Mouse (Mus musculus) liver, embryonic 16.5 days (tissue): ENCODE results near the gene Rora. TPM values are rescaled to one million over a fixed set of nuclear protein-coding genes. Genes with fewer than 3 reads are reported as not detected.

ENCODE experiments used
- ATAC-seq: fragments of 200-750 bp; cut with Nextera tagmentation; 2 replicates; pipeline ENCODE4 v1.8.0; 2017; ENCODE audit warnings: low read depth, mild to moderate bottlenecking, moderate number of reproducible peaks, moderate library complexity
- H3K27ac ChIP-seq: fragments of 300-500 bp; sonication (generic); 2 replicates; pipeline ENCODE4 v1.5.1; 2014; ENCODE audit warnings: mild to moderate bottlenecking, low read length
- H3K27me3 ChIP-seq: fragments of 300-500 bp; sonication (generic); 2 replicates; pipeline ENCODE4 v1.6.1; 2014; ENCODE audit warnings: low read depth, low read length, mixed read lengths; ENCODE audit not compliant: control insufficient read depth, insufficient read depth
- H3K36me3 ChIP-seq: fragments of 300-500 bp; sonication (generic); 2 replicates; pipeline ENCODE4 v1.6.1; 2014; ENCODE audit warnings: mild to moderate bottlenecking; ENCODE audit not compliant: control insufficient read depth, insufficient read depth
- H3K4me1 ChIP-seq: fragments of 300-500 bp; sonication (generic); 2 replicates; pipeline ENCODE4 v1.6.1; 2014; ENCODE audit warnings: low read depth, low read length, mixed read lengths; ENCODE audit not compliant: control insufficient read depth
- H3K4me2 ChIP-seq: fragments of 300-500 bp; sonication (generic); 2 replicates; pipeline ENCODE4 v1.6.1; 2014; ENCODE audit warnings: low read depth, low read length, mixed read lengths
- H3K4me3 ChIP-seq: fragments of 300-500 bp; sonication (generic); 2 replicates; pipeline ENCODE4 v1.5.1; 2014; ENCODE audit warnings: low read depth, mild to moderate bottlenecking, low read length
- H3K9ac ChIP-seq: fragments of 300-500 bp; sonication (generic); 2 replicates; pipeline ENCODE4 v1.6.1; 2014; ENCODE audit warnings: low read depth, low read length
- H3K9me3 ChIP-seq: fragments of 300-500 bp; sonication (generic); replicated peaks from 2 replicates; pipeline ENCODE4 v1.6.1; 2016; ENCODE audit warnings: low read length; ENCODE audit not compliant: control insufficient read depth
- WGBS: fragments of 180-500 bp; shearing (Covaris S2); extraction: QIAGEN DNeasy Blood & Tissue Kit; methylation state at CpG from one replicate; pipeline ENCODE4 v1.1.7; 2014; ENCODE audit not compliant: insufficient replicate concordance; 5-methylcytosine and 5-hydroxymethylcytosine counted together
- polyA plus RNA-seq: library from polyadenylated mRNA; unstranded; fragments of >200 nt; fragmentation: Nextera tagmentation; extraction: Ambion mirVana; gene quantifications from 2 replicates; pipeline ENCODE4 v1.2.1, GENCODE M21; 2015

The Rora gene
- polyA plus RNA-seq, 1 experiment from 2014 or later, result 10.6 TPM

DNA sequence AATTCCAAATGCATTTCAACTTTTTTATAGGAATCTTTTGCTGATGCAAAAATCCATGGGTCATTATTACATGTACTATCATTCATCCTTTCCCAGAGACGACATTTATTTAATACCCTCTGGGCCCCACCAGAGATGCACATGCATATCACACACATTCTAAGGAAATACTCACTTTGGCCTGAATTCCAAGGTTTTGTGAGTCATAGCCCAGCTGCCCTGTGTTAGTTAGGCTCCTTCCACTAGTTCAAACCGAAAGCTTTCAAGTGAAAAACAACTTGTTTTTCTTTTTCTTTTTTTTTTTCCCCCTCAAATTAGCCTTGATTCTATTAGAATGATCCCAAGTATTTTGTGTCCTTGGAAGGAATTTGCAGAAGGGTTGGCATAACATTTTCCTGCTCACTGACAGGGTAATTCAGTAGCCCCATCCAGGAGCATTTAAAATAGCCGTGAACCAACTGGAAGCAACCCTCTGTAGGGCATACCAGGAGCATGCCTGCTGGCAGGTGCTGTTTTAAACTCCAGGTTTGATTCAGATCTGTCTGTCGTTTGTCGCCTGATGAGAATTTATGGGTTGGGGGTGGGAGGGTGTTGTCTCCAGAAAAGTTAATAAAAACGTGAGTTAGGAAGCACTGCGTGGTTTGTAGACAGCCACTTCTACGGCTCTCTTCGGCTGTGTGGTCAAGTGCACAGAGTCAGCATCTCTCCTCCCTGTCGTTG lies 621.3 kb downstream of the Rora start:
- no peaks in the 10 kb centered on the region for H3K27me3 ChIP-seq
- H3K9me3 ChIP-seq, result no peaks in the 10 kb centered on the region
- H3K4me3 ChIP-seq, result no peak overlapping the region
- H3K9ac ChIP-seq, result no peak overlapping the region
- H3K27ac ChIP-seq, result no peak overlapping the region
- WGBS, result 53% methylated on average over 10 of the region's 10 CpGs
- no peak overlapping the region for H3K4me2 ChIP-seq
- H3K36me3 ChIP-seq, result no peaks in the 10 kb centered on the region
- no peaks in the 10 kb centered on the region for H3K4me1 ChIP-seq
- ATAC-seq, result no peak

DNA sequence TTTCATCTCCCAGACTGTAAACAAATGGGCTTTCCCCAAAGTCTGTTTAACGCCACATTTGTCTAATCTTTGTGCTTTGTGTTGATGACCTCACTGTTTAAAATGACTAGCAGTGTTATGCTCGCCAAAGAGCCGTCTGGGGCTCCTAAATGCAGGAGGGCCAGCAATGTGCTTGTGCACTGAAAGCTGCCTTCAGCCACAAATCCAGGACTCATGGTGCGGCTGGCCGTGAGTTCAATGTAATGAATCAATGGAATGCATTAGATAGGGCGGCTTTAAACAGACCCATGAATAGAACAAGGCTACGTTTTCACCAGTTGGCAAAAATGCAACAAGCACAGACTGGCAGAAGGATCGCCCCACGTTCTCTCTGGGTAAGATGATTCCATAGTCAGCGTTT lies 623.7 kb downstream of the Rora start:
- Histone ChIP-seq H3K27me3 (no peaks in the 10 kb centered on the region), H3K4me2 (no peak overlapping the region), H3K9me3 (no peaks in the 10 kb centered on the region), H3K4me3 (no peak overlapping the region), H3K4me1 (no peaks in the 10 kb centered on the region), H3K36me3 (no peaks in the 10 kb centered on the region), H3K9ac (no peak overlapping the region), H3K27ac (no peak overlapping the region)
- WGBS, result 56% methylated on average over 10 of the region's 10 CpGs
- ATAC-seq, result no peak

DNA sequence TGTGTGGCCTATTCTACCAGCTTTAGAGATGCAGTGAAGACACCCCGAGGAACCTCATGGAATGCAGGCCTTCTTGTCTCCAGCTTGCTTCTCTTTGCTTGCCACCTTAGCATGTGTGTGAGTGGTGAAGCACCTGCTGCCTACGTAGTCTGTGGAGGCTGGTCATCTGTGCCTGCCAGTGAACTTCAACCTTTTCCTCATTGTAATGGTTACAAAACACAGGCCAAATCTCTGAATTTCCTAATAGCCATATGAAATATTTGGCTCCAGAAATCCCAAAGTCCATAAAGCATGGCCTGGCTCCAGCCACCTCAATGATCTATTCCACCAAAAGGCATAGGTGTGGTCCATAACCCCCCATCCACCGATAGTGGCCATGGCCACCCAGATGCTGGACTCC lies 631.4 kb downstream of the Rora start:
- Histone ChIP-seq H3K27me3 (peaks cover 15% of the 10 kb centered on the region), H3K36me3 (no peaks in the 10 kb centered on the region), H3K9me3 (0 out of 2 replicates have a peak, but pooled peaks cover 2% of the 10 kb centered on the region), H3K4me3 (no peak overlapping the region), H3K4me2 (no peak overlapping the region), H3K9ac (no peak overlapping the region), H3K27ac (no peak overlapping the region), H3K4me1 (no peaks in the 10 kb centered on the region)
- ATAC-seq, result no peak
- WGBS, result 53% methylated on average over 3 of the region's 3 CpGs

DNA sequence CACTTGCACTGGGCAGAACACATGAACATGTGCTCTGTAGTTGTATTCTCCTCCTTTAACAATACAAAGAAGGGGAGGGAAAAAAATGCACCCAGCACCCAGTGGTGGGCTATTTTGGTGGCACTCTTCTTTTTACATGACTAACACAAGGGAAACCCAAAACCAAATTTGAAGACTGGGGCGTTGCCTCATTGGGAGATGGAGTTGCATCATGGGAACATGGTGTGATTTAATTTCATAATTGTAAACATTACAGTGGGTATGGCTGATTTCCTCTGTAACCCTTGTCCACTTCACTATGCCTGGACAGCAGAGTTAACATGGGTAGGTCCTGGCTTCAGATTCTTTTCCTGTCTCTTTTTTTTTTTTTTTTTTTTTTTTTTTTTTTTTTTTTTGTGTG lies 634.5 kb downstream of the Rora start:
- 53% methylated on average over 1 of the region's 1 CpGs for WGBS

DNA sequence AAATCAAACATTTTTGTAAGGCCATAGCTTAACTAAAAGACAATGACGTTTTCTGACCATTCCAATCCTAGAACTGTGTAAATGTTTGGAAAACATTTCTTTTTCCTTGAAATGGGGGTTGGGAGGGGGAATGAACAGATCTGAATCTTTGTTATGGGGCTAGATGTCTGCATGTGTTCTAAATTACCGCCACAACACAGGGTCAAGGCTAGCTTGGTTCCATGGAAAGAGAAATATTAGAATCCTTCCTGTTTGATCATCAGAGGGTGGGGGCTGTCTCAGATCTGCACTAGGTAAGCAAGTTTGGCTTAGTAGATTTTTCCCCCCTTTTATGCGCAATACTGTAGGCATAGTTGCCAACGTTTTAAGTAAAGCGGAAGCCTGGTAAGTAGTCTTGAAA lies 635.0 kb downstream of the Rora start:
- no peak overlapping the region for H3K4me2 ChIP-seq
- 41% methylated on average over 5 of the region's 5 CpGs for WGBS
- no peaks in the 10 kb centered on the region for H3K36me3 ChIP-seq
- no peaks in the 10 kb centered on the region for H3K9me3 ChIP-seq
- no peak for ATAC-seq
- no peak overlapping the region for H3K27ac ChIP-seq
- peaks cover 5% of the 10 kb centered on the region; the same call in 1 of the 2 replicates for H3K4me1 ChIP-seq
- no peak overlapping the region for H3K9ac ChIP-seq
- peaks cover 35% of the 10 kb centered on the region for H3K27me3 ChIP-seq
- H3K4me3 ChIP-seq, result no peak overlapping the region

More for the DNA sequence above, 634.5 kb downstream of the Rora start:
- Histone ChIP-seq H3K9ac (no peak overlapping the region), H3K4me2 (no peak overlapping the region), H3K36me3 (no peaks in the 10 kb centered on the region), H3K27me3 (peaks cover 35% of the 10 kb centered on the region), H3K4me3 (no peak overlapping the region), H3K4me1 (peaks cover 3% of the 10 kb centered on the region; the same call in 1 of the 2 replicates), H3K9me3 (no peaks in the 10 kb centered on the region), H3K27ac (no peak overlapping the region)
- no peak for ATAC-seq

DNA sequence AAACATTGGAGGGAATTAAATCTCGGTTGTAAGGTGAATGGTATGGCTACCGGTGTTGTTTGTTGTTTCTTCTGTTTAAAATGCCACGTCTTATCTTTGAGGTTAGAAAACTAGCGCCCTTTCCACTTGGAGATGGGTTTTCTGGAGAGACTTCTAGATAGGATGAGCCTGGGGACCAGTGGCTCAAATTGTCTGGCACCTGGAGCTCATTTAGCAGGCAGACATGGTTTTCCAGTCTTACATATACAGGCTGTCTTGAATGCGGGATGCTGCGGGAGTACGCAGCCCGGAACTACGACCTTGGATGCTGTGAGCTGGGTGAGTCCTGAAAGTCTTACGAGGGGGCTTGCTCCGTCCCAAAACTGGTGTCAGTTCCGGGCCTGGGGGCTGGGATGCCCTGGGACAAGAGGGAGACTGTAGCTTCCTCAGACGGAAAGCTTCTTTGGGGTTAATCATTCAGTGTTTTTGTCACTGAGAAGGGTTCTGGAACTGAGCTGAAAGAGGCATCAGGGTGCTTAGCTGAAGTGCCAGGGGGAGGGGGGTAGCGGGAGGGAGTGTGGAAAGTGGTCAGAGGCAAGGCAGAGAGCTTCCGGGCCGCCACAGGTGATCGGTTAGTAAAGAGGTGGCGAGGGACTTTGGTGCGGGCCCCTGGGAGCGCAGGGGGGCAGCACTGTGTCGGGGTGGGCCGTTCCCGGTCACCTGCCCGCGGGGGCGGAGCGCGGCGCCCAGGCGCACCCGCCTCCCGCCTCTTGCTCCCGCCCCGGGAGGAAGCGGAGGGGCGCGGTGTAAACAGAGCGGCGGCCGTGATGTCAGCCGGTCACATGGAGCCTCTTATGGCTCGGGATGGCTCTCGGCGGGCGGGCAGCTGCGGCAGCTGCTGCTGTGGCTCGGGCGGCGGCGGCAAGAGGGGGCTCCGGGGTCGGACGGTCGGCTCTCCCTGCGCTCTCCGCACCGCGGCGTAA lies 635.8 kb downstream of the Rora start:
- Histone ChIP-seq H3K36me3 (no peaks in the 10 kb centered on the region), H3K27me3 (peaks cover 35% of the 10 kb centered on the region), H3K4me2 (peak overlapping the region; percentile 65), H3K9ac (peak overlapping the region; percentile 58), H3K9me3 (no peaks in the 10 kb centered on the region), H3K4me1 (peaks cover 5% of the 10 kb centered on the region; the same call in 1 of the 2 replicates), H3K27ac (peak overlapping the region; percentile 52), H3K4me3 (peak overlapping the region; percentile 63)
- 1% methylated on average over 56 of the region's 59 CpGs for WGBS
- peak; percentile 89 for ATAC-seq

DNA sequence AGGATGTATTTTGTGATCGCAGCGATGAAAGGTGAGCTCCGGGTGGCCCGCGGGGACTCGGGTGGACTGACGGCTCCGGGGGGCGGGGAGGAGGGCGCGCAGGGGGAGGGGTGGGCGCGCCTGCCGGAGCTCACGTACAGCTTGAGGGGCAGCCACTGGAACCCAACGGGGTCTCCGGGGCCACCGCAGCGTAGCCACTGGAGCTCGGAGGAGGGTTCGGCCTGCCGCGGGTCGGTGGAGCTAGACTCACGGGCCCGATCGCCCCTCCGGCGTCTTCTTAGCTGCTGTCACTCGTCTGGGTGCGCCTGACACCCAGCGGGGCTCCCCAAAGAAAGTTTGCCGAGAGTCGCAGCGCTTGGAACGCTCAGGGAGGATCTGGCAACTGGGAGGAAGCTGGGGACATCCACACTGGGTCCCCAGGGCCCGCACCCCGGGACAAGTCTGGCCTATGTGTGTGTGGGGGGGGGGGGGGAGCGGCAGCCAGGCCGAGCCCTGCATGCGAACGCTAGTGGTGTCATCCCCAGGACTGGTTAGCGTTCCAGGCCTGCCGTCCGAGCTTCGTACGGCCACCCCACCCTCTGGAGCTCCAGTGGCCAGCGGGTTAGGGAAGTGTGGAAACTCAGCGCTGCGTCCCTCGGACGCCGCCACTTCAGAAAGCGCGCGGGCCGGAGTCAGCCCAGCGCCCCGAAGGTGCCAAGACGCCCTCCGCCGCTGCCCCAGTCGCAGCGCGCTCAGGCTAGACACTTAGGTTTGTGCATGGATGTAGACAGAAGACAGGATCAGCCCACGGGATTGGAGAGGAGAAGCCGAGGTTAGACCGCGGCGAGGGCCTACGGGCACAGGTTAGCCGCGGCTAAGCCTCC lies 636.7 kb downstream of the Rora start:
- under 1% methylated on average over 68 of the region's 73 CpGs for WGBS
- ATAC-seq, result peak; percentile 14; the same call in 1 of the 2 replicates
- no peaks in the 10 kb centered on the region for H3K36me3 ChIP-seq
- peaks cover 35% of the 10 kb centered on the region for H3K27me3 ChIP-seq
- peak overlapping the region; percentile 65 for H3K4me2 ChIP-seq
- H3K4me3 ChIP-seq, result peak overlapping the region; percentile 63
- H3K27ac ChIP-seq, result peak overlapping the region; percentile 52
- no peaks in the 10 kb centered on the region for H3K9me3 ChIP-seq
- peak overlapping the region; percentile 58 for H3K9ac ChIP-seq
- H3K4me1 ChIP-seq, result peaks cover 5% of the 10 kb centered on the region

DNA sequence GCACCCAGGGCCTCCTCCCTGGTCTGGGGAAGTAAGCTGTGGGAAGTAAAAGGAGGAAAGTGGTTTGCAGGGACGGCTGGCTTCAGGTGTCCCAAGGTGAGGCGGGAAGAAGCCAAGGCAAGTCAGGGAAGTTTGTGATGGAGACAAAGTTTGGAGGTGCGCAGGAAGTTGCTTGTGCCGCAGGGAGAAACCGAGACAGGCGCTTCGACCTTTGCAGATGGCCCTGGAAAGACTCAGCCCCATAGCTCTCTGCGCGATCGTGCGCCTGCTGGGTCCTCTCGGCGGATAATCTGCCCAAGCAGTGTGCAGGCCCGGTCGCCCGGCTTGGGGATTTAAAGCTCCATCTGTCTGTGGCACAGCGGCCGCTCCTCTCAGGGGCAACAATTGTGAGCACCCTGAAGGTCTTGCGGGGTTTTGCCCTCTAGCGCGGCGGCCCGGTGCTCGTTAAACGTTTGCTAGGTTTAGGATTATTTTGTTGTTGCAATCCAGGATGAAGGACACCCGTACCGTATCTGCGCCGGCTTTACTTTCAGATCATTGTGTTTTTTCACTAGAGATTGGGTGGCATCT lies 637.4 kb downstream of the Rora start:
- ATAC-seq, result peak; percentile 9; the same call in 1 of the 2 replicates
- peaks cover 35% of the 10 kb centered on the region for H3K27me3 ChIP-seq
- WGBS, result 1% methylated on average over 29 of the region's 29 CpGs
- H3K4me1 ChIP-seq, result peaks cover 5% of the 10 kb centered on the region
- H3K4me3 ChIP-seq, result peak overlapping the region; percentile 63
- H3K36me3 ChIP-seq, result no peaks in the 10 kb centered on the region
- peak overlapping the region; percentile 58 for H3K9ac ChIP-seq
- H3K4me2 ChIP-seq, result peak overlapping the region; percentile 65
- H3K9me3 ChIP-seq, result no peaks in the 10 kb centered on the region
- peak overlapping the region; percentile 52 for H3K27ac ChIP-seq
